Mouse (Mus musculus): ENCODE measurements around the gene Fry.

DNA sequence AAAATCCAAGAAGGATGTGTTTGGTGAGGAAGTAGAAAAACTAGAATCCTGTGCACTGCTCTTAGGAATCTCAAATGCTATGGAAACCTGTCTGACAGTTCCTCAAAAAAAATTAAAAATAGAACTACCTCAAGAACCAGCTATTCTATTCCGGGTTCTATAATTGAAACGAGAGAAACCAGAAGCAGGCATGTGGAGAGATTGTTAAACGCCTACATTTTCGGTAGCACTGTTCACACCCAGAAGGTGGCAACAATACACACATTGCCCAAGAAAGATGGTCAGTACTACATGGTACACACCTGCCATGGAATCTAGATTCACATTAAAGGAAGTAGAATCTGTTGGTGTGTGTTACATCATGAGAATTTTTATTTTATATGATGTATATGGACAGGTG lies 28.2 kb downstream of the Fry start:
- TF ChIP-seq POLR2A (IDR thresholded peaks at IDR 0.05; ENCODE audit: insufficient read length, low read depth), result no peak
- no peak for TF ChIP-seq MYOG (IDR thresholded peaks at IDR 0.05; ENCODE audit: control insufficient read depth in 1 of 3, insufficient read depth in 1 of 3, insufficient read length in 2 of 3, low read depth in 2 of 3)
- TF ChIP-seq USF1 (IDR thresholded peaks at IDR 0.05; ENCODE audit: low read depth), result no peak
- no peak for TF ChIP-seq E2F4 (IDR thresholded peaks at IDR 0.05; ENCODE audit: insufficient read depth)
- no peak for TF ChIP-seq REST (IDR thresholded peaks at IDR 0.05; ENCODE audit: insufficient read depth, insufficient read length)
- no peak for TF ChIP-seq POLR2AphosphoS2 (IDR thresholded peaks at IDR 0.05; ENCODE audit: insufficient read length, low read depth)
- TF ChIP-seq TCF12 (IDR thresholded peaks at IDR 0.05; ENCODE audit: insufficient read depth, poor library complexity, severe bottlenecking), result no peak
- TF ChIP-seq SRF (IDR thresholded peaks at IDR 0.05; ENCODE audit: control insufficient read depth, insufficient read length, low read depth), result no peak
- no peak for TF ChIP-seq MYOD1 (IDR thresholded peaks at IDR 0.05; ENCODE audit: control insufficient read depth in 1 of 3, insufficient read length in 2 of 3, low read depth in 2 of 3)
- TF ChIP-seq MAX (IDR thresholded peaks at IDR 0.05; ENCODE audit: low read depth), result no peak
